Mouse (Mus musculus): ENCODE measurements at regions not wholly inside any gene's neighbourhood (a gene's known extent, or its start where the extent isn't known, plus 50 kb on each side); places are given as distances from the start of the nearest gene placed in this dataset.

- 94% methylated on average over 3 of the region's 3 CpGs for WGBS
- Histone ChIP-seq H3K27ac (ENCODE audit: low read depth, low read length) (no peak overlapping the region), H3K4me2 (replicated peaks; ENCODE audit: low read depth) (no peak overlapping the region), H3K4me1 (replicated peaks; ENCODE audit: control insufficient read depth, insufficient read depth, low read length) (no peaks in the 10 kb centered on the region), H3K9me3 (ENCODE audit: control insufficient read depth) (no peaks in the 10 kb centered on the region), H3K9ac (ENCODE audit: low read depth, low read length) (no peak overlapping the region), H3K4me3 (ENCODE audit: low read depth, low read length) (no peak overlapping the region), H3K27me3 (replicated peaks; ENCODE audit: control insufficient read depth, insufficient read depth, low read length) (no peaks in the 10 kb centered on the region), H3K36me3 (ENCODE audit: control insufficient read depth, insufficient read depth) (no peaks in the 10 kb centered on the region)
- TF ChIP-seq CTCF (IDR thresholded peaks at IDR 0.05; ENCODE audit: low read depth) = no peak
- no peak for ATAC-seq
Measured at GRCm38 (mm10) chr1:47448070-47448469, 555.4 kb upstream of the Slc39a10 start.

GRCm38 (mm10) chr1:47446021-47446420, 553.4 kb upstream of the Slc39a10 start:
- no peaks in the 10 kb centered on the region for H3K27me3 ChIP-seq (replicated peaks; ENCODE audit: control insufficient read depth, insufficient read depth, low read length)
- no peaks in the 10 kb centered on the region for H3K36me3 ChIP-seq (ENCODE audit: control insufficient read depth, insufficient read depth)
- H3K4me2 ChIP-seq (replicated peaks; ENCODE audit: low read depth) = 0 out of 2 replicates have a peak overlapping the region, but pooled peaks have one; percentile 6
- 35% methylated on average over 6 of the region's 6 CpGs for WGBS
- no peak overlapping the region for H3K27ac ChIP-seq (ENCODE audit: low read depth, low read length)
- no peak overlapping the region for H3K9ac ChIP-seq (ENCODE audit: low read depth, low read length)
- H3K9me3 ChIP-seq (ENCODE audit: control insufficient read depth) = no peaks in the 10 kb centered on the region
- ATAC-seq = no peak
- H3K4me3 ChIP-seq (ENCODE audit: low read depth, low read length) = no peak overlapping the region
- H3K4me1 ChIP-seq (replicated peaks; ENCODE audit: control insufficient read depth, insufficient read depth, low read length) = no peaks in the 10 kb centered on the region
- no peak for TF ChIP-seq CTCF (IDR thresholded peaks at IDR 0.05; ENCODE audit: low read depth)

GRCm38 (mm10) chr1:47432829-47433228, 540.2 kb upstream of the Slc39a10 start:
- Histone ChIP-seq H3K4me2 (replicated peaks; ENCODE audit: low read depth) (no peak overlapping the region), H3K4me1 (replicated peaks; ENCODE audit: control insufficient read depth, insufficient read depth, low read length) (no peaks in the 10 kb centered on the region), H3K9ac (ENCODE audit: low read depth, low read length) (no peak overlapping the region), H3K9me3 (ENCODE audit: control insufficient read depth) (no peaks in the 10 kb centered on the region), H3K4me3 (ENCODE audit: low read depth, low read length) (no peak overlapping the region), H3K36me3 (ENCODE audit: control insufficient read depth, insufficient read depth) (no peaks in the 10 kb centered on the region), H3K27ac (ENCODE audit: low read depth, low read length) (no peak overlapping the region), H3K27me3 (replicated peaks; ENCODE audit: control insufficient read depth, insufficient read depth, low read length) (no peaks in the 10 kb centered on the region)
- no peak for ATAC-seq
- WGBS = 60% methylated on average over 1 of the region's 1 CpGs
- no peak for TF ChIP-seq CTCF (IDR thresholded peaks at IDR 0.05; ENCODE audit: low read depth)

- TF ChIP-seq CTCF (IDR thresholded peaks at IDR 0.05; ENCODE audit: low read depth) = no peak
- Histone ChIP-seq H3K4me2 (replicated peaks; ENCODE audit: low read depth) (no peak overlapping the region), H3K9me3 (ENCODE audit: control insufficient read depth) (no peaks in the 10 kb centered on the region), H3K36me3 (ENCODE audit: control insufficient read depth, insufficient read depth) (no peaks in the 10 kb centered on the region), H3K9ac (ENCODE audit: low read depth, low read length) (no peak overlapping the region), H3K4me3 (ENCODE audit: low read depth, low read length) (no peak overlapping the region), H3K27me3 (replicated peaks; ENCODE audit: control insufficient read depth, insufficient read depth, low read length) (no peaks in the 10 kb centered on the region), H3K27ac (ENCODE audit: low read depth, low read length) (no peak overlapping the region), H3K4me1 (replicated peaks; ENCODE audit: control insufficient read depth, insufficient read depth, low read length) (no peaks in the 10 kb centered on the region)
- WGBS = 66% methylated on average over 1 of the region's 1 CpGs
- ATAC-seq = no peak
Measured at GRCm38 (mm10) chr1:47405164-47405563, 512.5 kb upstream of the Slc39a10 start.

- no peak for ATAC-seq
- no peak overlapping the region for H3K4me3 ChIP-seq (ENCODE audit: low read depth, low read length)
- no peak overlapping the region for H3K27ac ChIP-seq (ENCODE audit: low read depth, low read length)
- H3K36me3 ChIP-seq (ENCODE audit: control insufficient read depth, insufficient read depth) = no peaks in the 10 kb centered on the region
- H3K4me1 ChIP-seq (replicated peaks; ENCODE audit: control insufficient read depth, insufficient read depth, low read length) = no peaks in the 10 kb centered on the region
- no peak overlapping the region for H3K9ac ChIP-seq (ENCODE audit: low read depth, low read length)
- H3K27me3 ChIP-seq (replicated peaks; ENCODE audit: control insufficient read depth, insufficient read depth, low read length) = no peaks in the 10 kb centered on the region
- H3K4me2 ChIP-seq (replicated peaks; ENCODE audit: low read depth) = no peak overlapping the region
- TF ChIP-seq CTCF (IDR thresholded peaks at IDR 0.05; ENCODE audit: low read depth) = no peak
- no peaks in the 10 kb centered on the region for H3K9me3 ChIP-seq (ENCODE audit: control insufficient read depth)
Measured at GRCm38 (mm10) chr1:47386579-47386978, 493.9 kb upstream of the Slc39a10 start.

GRCm38 (mm10) chr1:47378795-47379194, 486.1 kb upstream of the Slc39a10 start:
- Histone ChIP-seq H3K4me2 (replicated peaks; ENCODE audit: low read depth) (no peak overlapping the region), H3K27me3 (replicated peaks; ENCODE audit: control insufficient read depth, insufficient read depth, low read length) (no peaks in the 10 kb centered on the region), H3K9me3 (ENCODE audit: control insufficient read depth) (no peaks in the 10 kb centered on the region), H3K4me1 (replicated peaks; ENCODE audit: control insufficient read depth, insufficient read depth, low read length) (no peaks in the 10 kb centered on the region), H3K36me3 (ENCODE audit: control insufficient read depth, insufficient read depth) (no peaks in the 10 kb centered on the region), H3K27ac (ENCODE audit: low read depth, low read length) (no peak overlapping the region), H3K9ac (ENCODE audit: low read depth, low read length) (no peak overlapping the region), H3K4me3 (ENCODE audit: low read depth, low read length) (no peak overlapping the region)
- no peak for ATAC-seq
- TF ChIP-seq CTCF (IDR thresholded peaks at IDR 0.05; ENCODE audit: low read depth) = no peak
- 27% methylated on average over 1 of the region's 1 CpGs for WGBS

All from intestine, postnatal 0 days (tissue).